Mouse (Mus musculus) kidney, adult 2 months (tissue): ENCODE results near the gene Ppp4r1. TPM values are rescaled to one million over a fixed set of nuclear protein-coding genes. Genes with fewer than 3 reads are reported as not detected.
A peak's percentile ranks its signal among the peaks of the same experiment; 100 is the strongest.

Source experiments
- DNase-seq: peaks from one replicate; pipeline ENCODE4 v3.0.0; 2021
- H3K27ac ChIP-seq: fragments of 200-500 bp; 2 replicates; pipeline ENCODE4 v1.5.1; 2012; ENCODE audit warnings: low read depth, low read length, control low read depth, inconsistent platforms; ENCODE audit not compliant: insufficient read depth
- H3K27me3 ChIP-seq: fragments of 200-500 bp; replicated peaks from 2 replicates; pipeline ENCODE4 v1.6.1; 2012; ENCODE audit warnings: mild to moderate bottlenecking, moderate library complexity, low read length, inconsistent platforms; ENCODE audit not compliant: control insufficient read depth, insufficient read depth
- H3K36me3 ChIP-seq: fragments of 200-500 bp; 2 replicates; pipeline ENCODE4 v1.6.1; 2012; ENCODE audit warnings: mild to moderate bottlenecking, moderate library complexity, low read length, inconsistent platforms; ENCODE audit not compliant: control insufficient read depth, insufficient read depth
- H3K4me1 ChIP-seq: fragments of 200-500 bp; 2 replicates; pipeline ENCODE4 v1.6.1; 2011; ENCODE audit warnings: low read length; ENCODE audit not compliant: control insufficient read depth, insufficient read depth
- H3K4me3 ChIP-seq: fragments of 200-500 bp; 2 replicates; pipeline ENCODE4 v1.5.1; 2011; ENCODE audit warnings: mild to moderate bottlenecking, low read depth, low read length, control low read depth; ENCODE audit not compliant: insufficient read depth
- CTCF ChIP-seq: fragments of 200-500 bp; conservative IDR thresholded peaks from 2 replicates; pipeline ENCODE4 v1.5.1; 2011; ENCODE audit warnings: low read depth, mild to moderate bottlenecking, control low read depth, low read length, moderate library complexity, mixed read lengths; ENCODE audit not compliant: insufficient read depth, insufficient read length
- POLR2A ChIP-seq: fragments of 200-500 bp; IDR thresholded peaks from one replicate; pipeline ENCODE4 v1.6.1; 2011; ENCODE audit warnings: low read depth, low read length, control low read depth
- WGBS: fragments of 180-500 bp; shearing (Covaris S2); methylation state at CpG from one replicate; pipeline ENCODE4 v1.1.7; 2018; 5-methylcytosine and 5-hydroxymethylcytosine counted together
- polyA plus RNA-seq: library from polyadenylated mRNA; depleted of rRNA; stranded (reverse); fragments of >200 nt; gene quantifications from 2 replicates; pipeline ENCODE4 v1.2.3, GENCODE M21; 2012

Ppp4r1 gene
- polyA plus RNA-seq, 1 experiment, result 34.3 TPM

- TF ChIP-seq CTCF (no peak), POLR2A (no peak)
- 58% methylated on average over 3 of the region's 3 CpGs for WGBS
- Histone ChIP-seq H3K27me3 (no peaks in the 10 kb centered on the region), H3K27ac (no peak overlapping the region), H3K4me1 (no peaks in the 10 kb centered on the region), H3K36me3 (no peaks in the 10 kb centered on the region), H3K4me3 (no peak overlapping the region)
- DNase-seq, result no peak
Measured at GRCm38 (mm10) chr17:65866201-65866600, 83.8 kb downstream of the Ppp4r1 start.

- Histone ChIP-seq H3K27me3 (no peaks in the 10 kb centered on the region), H3K36me3 (no peaks in the 10 kb centered on the region), H3K27ac (no peak overlapping the region), H3K4me3 (no peak overlapping the region), H3K4me1 (no peaks in the 10 kb centered on the region)
- WGBS, result 90% methylated on average over 5 of the region's 5 CpGs
- DNase-seq, result no peak
- TF ChIP-seq POLR2A (no peak), CTCF (no peak)
Measured at GRCm38 (mm10) chr17:65867996-65868395, 85.6 kb downstream of the Ppp4r1 start.

DNA sequence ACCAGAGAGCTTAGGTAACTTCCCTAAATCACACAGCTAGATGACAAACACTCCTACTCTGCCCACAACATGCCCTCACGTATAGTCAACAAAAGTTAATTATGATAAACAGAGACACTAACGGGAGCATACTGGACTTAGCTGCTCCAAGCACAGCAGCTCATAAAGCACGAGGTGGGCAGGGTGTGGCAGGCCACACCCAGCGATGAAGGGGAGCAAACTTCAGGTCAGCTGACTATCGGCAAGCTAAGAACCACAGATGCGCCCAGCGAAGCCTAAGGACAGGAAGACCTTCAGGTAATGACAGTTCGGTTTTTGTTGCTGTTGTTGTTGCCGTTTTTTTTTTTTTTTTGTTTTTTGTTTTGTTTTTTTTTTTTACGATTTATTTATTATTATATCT, 87.3 kb downstream of the Ppp4r1 start:
- DNase-seq, result no peak

DNA sequence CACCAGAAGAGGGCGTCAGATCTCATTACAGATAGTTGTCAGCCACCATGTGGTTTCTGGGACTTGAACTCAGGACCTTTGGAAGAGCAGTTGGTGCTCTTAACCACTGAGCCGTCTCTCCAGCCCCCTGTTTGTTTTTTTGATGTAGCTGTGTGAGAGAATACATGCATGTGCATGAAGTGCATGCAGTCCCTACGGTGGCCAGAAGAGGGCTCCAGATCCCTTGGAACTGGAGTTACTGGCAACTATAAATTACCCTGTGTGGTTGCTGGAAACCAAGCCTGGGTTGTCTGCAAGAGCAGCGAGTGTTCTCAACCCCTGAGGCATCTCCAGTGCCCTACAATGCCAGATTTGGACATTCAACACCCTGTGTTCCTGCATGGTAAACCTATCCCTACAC, 87.8 kb downstream of the Ppp4r1 start:
- Histone ChIP-seq H3K27me3 (no peaks in the 10 kb centered on the region), H3K4me3 (no peak overlapping the region), H3K36me3 (no peaks in the 10 kb centered on the region), H3K4me1 (no peaks in the 10 kb centered on the region), H3K27ac (no peak overlapping the region)
- TF ChIP-seq CTCF (peak; percentile 81), POLR2A (no peak)
- DNase-seq, result peak; percentile 80
- 37% methylated on average over 4 of the region's 4 CpGs for WGBS

More for the DNA sequence above, 87.3 kb downstream of the Ppp4r1 start:
- Histone ChIP-seq H3K4me1 (no peaks in the 10 kb centered on the region), H3K4me3 (no peak overlapping the region), H3K27me3 (no peaks in the 10 kb centered on the region), H3K36me3 (no peaks in the 10 kb centered on the region), H3K27ac (no peak overlapping the region)
- TF ChIP-seq POLR2A (no peak), CTCF (no peak)
- 83% methylated on average over 10 of the region's 10 CpGs for WGBS

- TF ChIP-seq POLR2A, result no peak
- TF ChIP-seq CTCF, result no peak
- Histone ChIP-seq H3K36me3 (no peaks in the 10 kb centered on the region), H3K27ac (no peak overlapping the region), H3K4me3 (no peak overlapping the region), H3K27me3 (no peaks in the 10 kb centered on the region), H3K4me1 (no peaks in the 10 kb centered on the region)
- WGBS, result 33% methylated on average over 5 of the region's 5 CpGs
- DNase-seq, result no peak
Measured at GRCm38 (mm10) chr17:65871641-65872041, 89.3 kb downstream of the Ppp4r1 start.

DNA sequence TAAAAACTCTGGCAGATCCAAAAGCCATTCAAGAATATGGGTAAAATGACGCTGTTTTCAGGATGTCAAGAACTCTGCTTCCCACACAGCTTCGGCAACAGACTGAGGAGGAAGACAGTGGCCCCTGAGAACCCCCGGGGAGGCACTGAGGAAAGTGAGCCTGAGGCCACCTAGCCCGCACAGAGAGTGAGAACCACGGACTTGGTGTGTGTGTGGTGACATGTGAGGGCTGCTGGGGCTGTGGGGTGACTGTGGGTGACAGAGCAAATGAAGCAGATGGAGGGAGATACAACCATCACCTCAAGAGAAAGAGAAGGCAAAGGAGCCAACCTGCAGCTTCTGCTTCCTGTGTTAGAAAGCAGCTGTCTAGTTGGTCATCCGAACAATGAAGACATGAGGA, 89.7 kb downstream of the Ppp4r1 start:
- no peak for DNase-seq
- Histone ChIP-seq H3K4me3 (no peak overlapping the region), H3K4me1 (no peaks in the 10 kb centered on the region)

DNA sequence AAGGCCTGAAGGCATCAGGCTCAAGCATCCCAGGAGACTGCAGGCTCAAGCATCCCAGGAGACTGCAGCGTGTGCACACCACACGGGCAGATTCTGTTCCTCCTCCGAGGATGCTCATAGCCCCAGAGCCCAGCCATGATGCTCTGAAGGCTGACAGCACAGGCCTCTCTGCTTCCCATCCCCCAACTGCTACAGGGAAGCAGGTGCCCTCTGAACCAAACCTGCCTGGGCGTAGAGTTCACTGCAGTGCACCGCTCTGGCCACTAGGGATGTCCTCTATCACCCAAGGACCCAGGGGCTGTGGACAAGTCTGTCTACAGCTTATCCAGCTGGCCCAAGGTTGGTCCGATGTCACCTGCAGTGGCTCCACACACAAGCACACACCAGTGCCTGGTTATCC, 90.3 kb downstream of the Ppp4r1 start:
- H3K4me1 ChIP-seq, result no peaks in the 10 kb centered on the region
- no peak overlapping the region for H3K4me3 ChIP-seq
- DNase-seq, result peak; percentile 67
- 46% methylated on average over 6 of the region's 6 CpGs for WGBS
- TF ChIP-seq CTCF (peak; percentile 66), POLR2A (no peak)
- H3K36me3 ChIP-seq, result no peaks in the 10 kb centered on the region
- no peak overlapping the region for H3K27ac ChIP-seq
- H3K27me3 ChIP-seq, result no peaks in the 10 kb centered on the region

More for the DNA sequence above, 89.7 kb downstream of the Ppp4r1 start:
- no peaks in the 10 kb centered on the region for H3K36me3 ChIP-seq
- no peaks in the 10 kb centered on the region for H3K27me3 ChIP-seq
- H3K27ac ChIP-seq, result no peak overlapping the region
- TF ChIP-seq POLR2A (no peak), CTCF (no peak)
- WGBS, result 55% methylated on average over 6 of the region's 6 CpGs
